Mouse (Mus musculus): Measurements from ENCODE around the gene Cbarp.

Gene Cbarp

GRCm38 (mm10) chr10:80140666-80141035 lies at the start of gene Cbarp:
Gene Cbarp, minus strand, starts transcription at chr10:80140835.
- no peak for DNase-seq

GRCm38 (mm10) chr10:80189999-80190398 lies 49.4 kb upstream of the Cbarp start:
- no peak for DNase-seq

GRCm38 (mm10) chr10:80188453-80189024 lies 47.9 kb upstream of the Cbarp start:
- DNase-seq, result no peak

- DNase-seq, result no peak
Measured at GRCm38 (mm10) chr10:80187739-80188138, 47.1 kb upstream of the Cbarp start.

- no peak for DNase-seq
Measured at GRCm38 (mm10) chr10:80186649-80187048, 46.0 kb upstream of the Cbarp start.

- no peak for DNase-seq
Measured at GRCm38 (mm10) chr10:80182547-80182946, 41.9 kb upstream of the Cbarp start.

- DNase-seq, result no peak
Measured at GRCm38 (mm10) chr10:80180823-80181222, 40.2 kb upstream of the Cbarp start.

GRCm38 (mm10) chr10:80180288-80180687 lies 39.7 kb upstream of the Cbarp start:
- DNase-seq, result no peak

- DNase-seq, result no peak
Measured at GRCm38 (mm10) chr10:80179068-80180051, 38.7 kb upstream of the Cbarp start, which contains the start of gene Efna2. Gene Efna2, plus strand, starts transcription at chr10:80179482.

- DNase-seq, result no peak
Measured at GRCm38 (mm10) chr10:80177441-80178279, 37.0 kb upstream of the Cbarp start.

- DNase-seq, result no peak
Measured at GRCm38 (mm10) chr10:80176270-80176834, 35.7 kb upstream of the Cbarp start.

- no peak for DNase-seq
Measured at GRCm38 (mm10) chr10:80175536-80176269, 35.1 kb upstream of the Cbarp start.

- no peak for DNase-seq
Measured at GRCm38 (mm10) chr10:80174705-80175104, 34.1 kb upstream of the Cbarp start.

- no peak for DNase-seq
Measured at GRCm38 (mm10) chr10:80173955-80174640, 33.5 kb upstream of the Cbarp start.

- no peak for DNase-seq
Measured at GRCm38 (mm10) chr10:80173358-80173757, 32.7 kb upstream of the Cbarp start.

- peak; percentile 81 for DNase-seq
Measured at GRCm38 (mm10) chr10:80172527-80173292, 32.1 kb upstream of the Cbarp start, which contains the start of gene 1600002K03Rik. Gene 1600002K03Rik, plus strand, starts transcription at chr10:80172944.

- no peak for DNase-seq
Measured at GRCm38 (mm10) chr10:80171760-80172526, 31.3 kb upstream of the Cbarp start.

GRCm38 (mm10) chr10:80171252-80171651 lies 30.6 kb upstream of the Cbarp start:
- DNase-seq, result no peak

GRCm38 (mm10) chr10:80170601-80171021 lies 30.0 kb upstream of the Cbarp start:
- DNase-seq, result no peak

- DNase-seq, result no peak
Measured at GRCm38 (mm10) chr10:80170052-80170451, 29.4 kb upstream of the Cbarp start.

All from right cerebral cortex, postnatal 4 days (tissue).